Mouse (Mus musculus): Measurements from ENCODE around the gene Kidins220. TPM values are rescaled to one million over a fixed set of nuclear protein-coding genes. Genes with fewer than 3 reads are reported as not detected.

Gene Kidins220
- polyA plus RNA-seq, 1 experiment from 2014 or later = 134 TPM

GRCm38 (mm10) chr12:25036024-25036423 is 61.3 kb downstream of the Kidins220 start:
- no peaks in the 10 kb centered on the region for H3K9me3 ChIP-seq
- H3K4me3 ChIP-seq (replicated peaks) = no peak overlapping the region
- no peak overlapping the region for H3K4me2 ChIP-seq (replicated peaks)
- peaks cover 29% of the 10 kb centered on the region for H3K4me1 ChIP-seq (replicated peaks)
- ATAC-seq = no peak
- no peaks in the 10 kb centered on the region for H3K27me3 ChIP-seq
- 89% methylated on average over 3 of the region's 3 CpGs for WGBS
- no peak overlapping the region for H3K9ac ChIP-seq (replicated peaks)
- peaks cover 33% of the 10 kb centered on the region for H3K36me3 ChIP-seq
- no peak overlapping the region for H3K27ac ChIP-seq

GRCm38 (mm10) chr12:25037222-25037621 is 62.5 kb downstream of the Kidins220 start:
- no peak for ATAC-seq
- no peak overlapping the region for H3K9ac ChIP-seq (replicated peaks)
- peaks cover 34% of the 10 kb centered on the region for H3K36me3 ChIP-seq
- H3K4me1 ChIP-seq (replicated peaks) = peaks cover 29% of the 10 kb centered on the region
- H3K27ac ChIP-seq = no peak overlapping the region
- H3K9me3 ChIP-seq = no peaks in the 10 kb centered on the region
- no peak overlapping the region for H3K4me3 ChIP-seq (replicated peaks)
- no peak overlapping the region for H3K4me2 ChIP-seq (replicated peaks)
- H3K27me3 ChIP-seq = no peaks in the 10 kb centered on the region
- 69% methylated on average over 5 of the region's 5 CpGs for WGBS

GRCm38 (mm10) chr12:25037681-25038472 is 63.2 kb downstream of the Kidins220 start:
- no peaks in the 10 kb centered on the region for H3K9me3 ChIP-seq
- H3K27ac ChIP-seq = no peak overlapping the region
- no peak overlapping the region for H3K4me2 ChIP-seq (replicated peaks)
- no peak overlapping the region for H3K9ac ChIP-seq (replicated peaks)
- peaks cover 37% of the 10 kb centered on the region for H3K36me3 ChIP-seq
- no peak for ATAC-seq
- H3K4me3 ChIP-seq (replicated peaks) = no peak overlapping the region
- H3K27me3 ChIP-seq = no peaks in the 10 kb centered on the region
- peaks cover 24% of the 10 kb centered on the region for H3K4me1 ChIP-seq (replicated peaks)
- WGBS = 76% methylated on average over 9 of the region's 9 CpGs

GRCm38 (mm10) chr12:25044056-25044455 is 69.3 kb downstream of the Kidins220 start:
- no peaks in the 10 kb centered on the region for H3K9me3 ChIP-seq
- H3K4me2 ChIP-seq (replicated peaks) = no peak overlapping the region
- no peak for ATAC-seq
- no peaks in the 10 kb centered on the region for H3K4me1 ChIP-seq (replicated peaks)
- no peak overlapping the region for H3K9ac ChIP-seq (replicated peaks)
- H3K36me3 ChIP-seq = peaks cover 51% of the 10 kb centered on the region
- no peak overlapping the region for H3K4me3 ChIP-seq (replicated peaks)
- no peak overlapping the region for H3K27ac ChIP-seq
- 95% methylated on average over 2 of the region's 2 CpGs for WGBS
- H3K27me3 ChIP-seq = no peaks in the 10 kb centered on the region

GRCm38 (mm10) chr12:25044579-25044978 is 69.9 kb downstream of the Kidins220 start:
- Histone ChIP-seq H3K9me3 (no peaks in the 10 kb centered on the region), H3K4me2 (replicated peaks) (no peak overlapping the region), H3K27ac (no peak overlapping the region), H3K36me3 (peaks cover 49% of the 10 kb centered on the region), H3K4me1 (replicated peaks) (no peaks in the 10 kb centered on the region), H3K9ac (replicated peaks) (no peak overlapping the region), H3K27me3 (no peaks in the 10 kb centered on the region), H3K4me3 (replicated peaks) (no peak overlapping the region)
- 96% methylated on average over 4 of the region's 4 CpGs for WGBS
- no peak for ATAC-seq

GRCm38 (mm10) chr12:25049253-25049652 is 74.5 kb downstream of the Kidins220 start:
- Histone ChIP-seq H3K9ac (replicated peaks) (no peak overlapping the region), H3K27me3 (no peaks in the 10 kb centered on the region), H3K4me3 (replicated peaks) (no peak overlapping the region), H3K9me3 (no peaks in the 10 kb centered on the region), H3K4me1 (replicated peaks) (no peaks in the 10 kb centered on the region), H3K27ac (no peak overlapping the region), H3K4me2 (replicated peaks) (no peak overlapping the region), H3K36me3 (peaks cover 54% of the 10 kb centered on the region)
- no peak for ATAC-seq
- 81% methylated on average over 5 of the region's 5 CpGs for whole genome bisulfite sequencing

GRCm38 (mm10) chr12:25054511-25054910 is 79.8 kb downstream of the Kidins220 start:
- no peaks in the 10 kb centered on the region for H3K27me3 ChIP-seq
- WGBS = 90% methylated on average over 7 of the region's 7 CpGs
- H3K36me3 ChIP-seq = peaks cover 82% of the 10 kb centered on the region
- peaks cover 4% of the 10 kb centered on the region; the same call in 1 of the 2 replicates for H3K4me1 ChIP-seq (replicated peaks)
- H3K9me3 ChIP-seq = no peaks in the 10 kb centered on the region
- no peak overlapping the region for H3K4me2 ChIP-seq (replicated peaks)
- peak overlapping the region; percentile 16; the same call in 1 of the 2 replicates for H3K27ac ChIP-seq
- no peak overlapping the region for H3K4me3 ChIP-seq (replicated peaks)
- 0 out of 2 replicates have a peak, but pooled peaks have one; percentile 34 for ATAC-seq
- H3K9ac ChIP-seq (replicated peaks) = no peak overlapping the region

- no peaks in the 10 kb centered on the region for H3K9me3 ChIP-seq
- WGBS = 58% methylated on average over 4 of the region's 4 CpGs
- ATAC-seq = peak; percentile 58; the same call in 1 of the 2 replicates
- 0 out of 2 replicates have a peak overlapping the region, but pooled peaks have one; percentile 16 for H3K27ac ChIP-seq
- H3K9ac ChIP-seq (replicated peaks) = no peak overlapping the region
- H3K4me3 ChIP-seq (replicated peaks) = no peak overlapping the region
- H3K4me2 ChIP-seq (replicated peaks) = no peak overlapping the region
- H3K4me1 ChIP-seq (replicated peaks) = peaks cover 4% of the 10 kb centered on the region; the same call in 1 of the 2 replicates
- H3K36me3 ChIP-seq = peaks cover 85% of the 10 kb centered on the region
- no peaks in the 10 kb centered on the region for H3K27me3 ChIP-seq
Measured at GRCm38 (mm10) chr12:25054963-25055362, 80.2 kb downstream of the Kidins220 start.

GRCm38 (mm10) chr12:25059487-25060200 is 84.9 kb downstream of the Kidins220 start:
- Histone ChIP-seq H3K9ac (replicated peaks) (no peak overlapping the region), H3K4me2 (replicated peaks) (no peak overlapping the region), H3K4me1 (replicated peaks) (peaks cover 4% of the 10 kb centered on the region; the same call in 1 of the 2 replicates), H3K27me3 (no peaks in the 10 kb centered on the region), H3K27ac (no peak overlapping the region), H3K9me3 (no peaks in the 10 kb centered on the region), H3K36me3 (peaks cover 48% of the 10 kb centered on the region), H3K4me3 (replicated peaks) (no peak overlapping the region)
- whole genome bisulfite sequencing = 72% methylated on average over 9 of the region's 9 CpGs
- ATAC-seq = 0 out of 2 replicates have a peak, but pooled peaks have one; percentile 5

GRCm38 (mm10) chr12:25060901-25061300 is 86.2 kb downstream of the Kidins220 start:
- WGBS = 70% methylated on average over 7 of the region's 7 CpGs
- ATAC-seq = no peak
- Histone ChIP-seq H3K4me2 (replicated peaks) (no peak overlapping the region), H3K27ac (no peak overlapping the region), H3K27me3 (no peaks in the 10 kb centered on the region), H3K9me3 (no peaks in the 10 kb centered on the region), H3K4me1 (replicated peaks) (no peaks in the 10 kb centered on the region), H3K36me3 (peaks cover 38% of the 10 kb centered on the region), H3K4me3 (replicated peaks) (no peak overlapping the region), H3K9ac (replicated peaks) (no peak overlapping the region)

- WGBS = 62% methylated on average over 6 of the region's 6 CpGs
- Histone ChIP-seq H3K4me1 (replicated peaks) (no peaks in the 10 kb centered on the region), H3K27me3 (no peaks in the 10 kb centered on the region), H3K4me2 (replicated peaks) (no peak overlapping the region), H3K9me3 (no peaks in the 10 kb centered on the region), H3K9ac (replicated peaks) (no peak overlapping the region), H3K36me3 (peaks cover 29% of the 10 kb centered on the region), H3K4me3 (replicated peaks) (no peak overlapping the region), H3K27ac (no peak overlapping the region)
- no peak for ATAC-seq
Measured at GRCm38 (mm10) chr12:25062264-25062663, 87.5 kb downstream of the Kidins220 start.

GRCm38 (mm10) chr12:25073374-25073773 is 98.6 kb downstream of the Kidins220 start:
- WGBS = 76% methylated on average over 4 of the region's 4 CpGs
- H3K27ac ChIP-seq = no peak overlapping the region
- no peak for ATAC-seq
- H3K9ac ChIP-seq (replicated peaks) = no peak overlapping the region
- H3K4me3 ChIP-seq (replicated peaks) = no peak overlapping the region
- no peaks in the 10 kb centered on the region for H3K9me3 ChIP-seq
- H3K36me3 ChIP-seq = no peaks in the 10 kb centered on the region
- peaks cover 3% of the 10 kb centered on the region; the same call in 1 of the 2 replicates for H3K4me1 ChIP-seq (replicated peaks)
- no peaks in the 10 kb centered on the region for H3K27me3 ChIP-seq
- no peak overlapping the region for H3K4me2 ChIP-seq (replicated peaks)

All from midbrain, embryonic 13.5 days (tissue).